Mouse (Mus musculus): ENCODE measurements around the gene Comt. TPM values are rescaled to one million over a fixed set of nuclear protein-coding genes. Genes with fewer than 3 reads are reported as not detected.

The Comt gene
- polyA plus RNA-seq, 1 experiment from 2014 or later, result 79.9 TPM

DNA sequence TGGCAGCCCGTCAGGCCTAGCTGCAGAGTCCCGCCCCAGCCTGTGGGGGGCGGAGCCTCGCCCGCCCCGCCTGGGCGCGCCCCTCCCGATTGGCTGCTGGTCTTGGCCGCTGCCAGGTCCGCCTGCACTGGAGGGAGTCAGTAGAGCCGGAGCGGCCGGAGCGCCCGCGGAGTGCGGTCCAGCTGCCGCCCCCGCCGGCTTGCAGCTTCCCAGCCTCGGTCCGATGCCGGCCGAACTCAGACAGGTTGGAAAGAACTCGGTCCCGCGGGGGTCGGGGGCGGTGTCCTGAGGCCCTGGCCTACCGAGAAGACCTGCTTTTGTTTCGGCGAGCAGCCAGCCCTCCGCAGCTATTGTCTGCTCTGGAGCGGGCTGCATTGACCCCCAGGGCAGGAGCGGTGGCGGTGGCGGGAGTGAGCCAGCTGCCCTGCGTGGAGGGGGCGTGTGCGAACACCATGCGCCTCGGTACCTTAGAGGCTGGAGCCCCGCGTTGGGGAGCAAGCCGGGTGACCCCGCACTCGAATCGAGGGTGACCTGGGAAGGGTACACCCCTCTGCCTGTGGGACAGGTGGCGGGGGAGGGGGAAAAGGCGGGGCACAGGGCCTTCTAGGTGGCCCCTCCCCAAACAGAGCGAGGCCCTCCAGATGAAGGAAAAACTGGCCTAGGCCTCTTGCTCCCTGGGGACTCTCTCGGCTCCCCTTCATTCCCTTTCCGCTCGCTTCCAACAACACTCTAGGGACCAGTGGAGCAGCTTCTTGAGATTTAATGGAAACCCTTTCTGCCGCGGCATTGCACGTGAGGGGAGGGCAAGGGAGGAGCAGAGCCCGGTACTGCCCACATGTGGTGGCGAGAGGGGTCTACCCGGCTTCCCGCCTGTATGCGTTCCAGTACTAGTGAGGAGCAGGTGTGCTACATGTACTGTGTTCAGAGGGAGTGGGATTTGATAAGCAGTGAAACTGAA lies 33.9 kb downstream of the Comt start:
- 1% methylated on average over 63 of the region's 63 CpGs for WGBS
- ATAC-seq (ENCODE audit: low FRiP score, low TSS enrichment), result peak; percentile 83
- peaks cover 48% of the 10 kb centered on the region for H3K4me1 ChIP-seq (ENCODE audit: control insufficient read depth, insufficient read depth, low read length)

DNA sequence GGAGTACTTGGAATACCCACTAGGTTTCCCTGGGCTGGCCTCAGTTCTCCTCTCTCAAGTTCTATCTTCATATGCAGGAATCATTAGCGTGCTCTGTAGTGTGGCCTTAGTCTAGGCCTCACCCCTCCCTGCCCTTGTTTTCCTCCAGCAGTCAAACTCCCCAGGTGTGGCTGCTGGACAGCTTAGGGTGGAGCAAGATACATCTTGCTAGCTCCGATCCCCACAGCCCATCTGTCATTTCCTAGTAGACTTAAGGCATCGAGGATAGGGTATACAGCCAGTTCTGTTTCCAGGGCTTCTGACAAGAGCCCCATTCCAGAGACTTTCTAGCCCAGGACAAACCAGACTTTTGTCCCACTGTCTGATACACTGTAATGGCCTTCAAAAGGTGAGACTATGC lies 34.9 kb downstream of the Comt start:
- Histone ChIP-seq H3K9me3 (ENCODE audit: control insufficient read depth, low read length) (no peaks in the 10 kb centered on the region), H3K9ac (replicated peaks; ENCODE audit: low read length) (no peak overlapping the region), H3K4me3 (replicated peaks; ENCODE audit: low read depth, low read length) (peak overlapping the region; percentile 75; the same call in 1 of the 2 replicates), H3K27ac (replicated peaks; ENCODE audit: low read depth, low read length) (0 out of 2 replicates have a peak overlapping the region, but pooled peaks have one; percentile 91), H3K4me2 (ENCODE audit: low read length) (peak overlapping the region; percentile 89), H3K36me3 (ENCODE audit: control insufficient read depth, insufficient read depth, low read length) (peaks cover 2% of the 10 kb centered on the region), H3K4me1 (ENCODE audit: control insufficient read depth, insufficient read depth, low read length) (peaks cover 58% of the 10 kb centered on the region), H3K27me3 (ENCODE audit: control insufficient read depth, insufficient read depth, low read length) (no peaks in the 10 kb centered on the region)
- ATAC-seq (ENCODE audit: low FRiP score, low TSS enrichment) (no peak), DNase-seq (no peak)
- 90% methylated on average over 3 of the region's 3 CpGs for WGBS

More for the DNA sequence above, 33.9 kb downstream of the Comt start:
- no peaks in the 10 kb centered on the region for H3K27me3 ChIP-seq (ENCODE audit: control insufficient read depth, insufficient read depth, low read length)
- peak overlapping the region; percentile 91 for H3K27ac ChIP-seq (replicated peaks; ENCODE audit: low read depth, low read length)
- peak overlapping the region; percentile 90 for H3K9ac ChIP-seq (replicated peaks; ENCODE audit: low read length)
- peaks cover 12% of the 10 kb centered on the region for H3K36me3 ChIP-seq (ENCODE audit: control insufficient read depth, insufficient read depth, low read length)
- H3K4me3 ChIP-seq (replicated peaks; ENCODE audit: low read depth, low read length), result peak overlapping the region; percentile 75
- no peaks in the 10 kb centered on the region for H3K9me3 ChIP-seq (ENCODE audit: control insufficient read depth, low read length)
- peak; percentile 88 for DNase-seq
- peak overlapping the region; percentile 89 for H3K4me2 ChIP-seq (ENCODE audit: low read length)

DNA sequence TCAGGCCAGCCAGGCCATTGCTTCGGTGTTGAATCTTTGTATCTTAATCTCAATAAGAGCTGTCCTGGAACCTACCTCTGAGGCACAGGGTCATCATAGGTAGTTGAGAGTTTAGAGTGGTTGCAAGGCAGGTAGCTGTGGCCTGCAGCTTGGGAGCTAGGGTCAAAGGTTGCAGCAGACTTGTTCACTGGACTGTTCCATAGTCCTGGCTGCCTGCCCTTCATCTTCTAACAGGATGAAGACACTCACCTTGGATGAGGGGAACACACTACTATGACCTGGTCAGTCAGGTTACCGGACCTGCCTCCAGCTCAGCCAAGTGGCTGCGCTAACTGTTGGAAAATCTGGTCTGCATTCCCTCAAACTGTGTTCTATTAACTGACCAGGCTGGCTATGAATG lies 35.5 kb downstream of the Comt start:
- no peak for DNase-seq

DNA sequence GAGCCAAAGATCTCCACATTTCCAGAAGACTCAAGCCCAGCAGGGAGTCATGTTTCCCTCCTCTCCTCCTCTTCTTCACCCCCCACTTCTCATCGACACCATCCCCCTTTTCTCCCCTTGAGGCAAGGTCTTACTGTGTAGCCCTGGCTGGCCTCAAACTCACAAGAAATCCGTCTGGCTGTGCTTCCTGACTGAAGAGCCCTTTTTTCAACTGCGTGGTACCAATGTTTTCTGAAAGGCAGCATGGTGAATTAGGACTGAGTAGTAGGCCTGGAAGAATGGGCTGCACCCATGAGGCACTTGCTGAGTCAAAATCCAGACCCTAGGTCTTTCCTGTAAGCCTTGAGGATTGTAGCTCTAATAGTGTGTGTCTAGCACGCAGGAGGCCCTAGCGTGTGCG lies 36.3 kb downstream of the Comt start:
- no peaks in the 10 kb centered on the region for H3K27me3 ChIP-seq (ENCODE audit: control insufficient read depth, insufficient read depth, low read length)
- no peak overlapping the region for H3K9ac ChIP-seq (replicated peaks; ENCODE audit: low read length)
- ATAC-seq (ENCODE audit: low FRiP score, low TSS enrichment), result no peak
- no peak overlapping the region for H3K4me3 ChIP-seq (replicated peaks; ENCODE audit: low read depth, low read length)
- 77% methylated on average over 6 of the region's 6 CpGs for WGBS
- H3K4me2 ChIP-seq (ENCODE audit: low read length), result no peak overlapping the region
- H3K4me1 ChIP-seq (ENCODE audit: control insufficient read depth, insufficient read depth, low read length), result peaks cover 44% of the 10 kb centered on the region
- no peaks in the 10 kb centered on the region for H3K9me3 ChIP-seq (ENCODE audit: control insufficient read depth, low read length)
- no peak overlapping the region for H3K27ac ChIP-seq (replicated peaks; ENCODE audit: low read depth, low read length)
- no peaks in the 10 kb centered on the region for H3K36me3 ChIP-seq (ENCODE audit: control insufficient read depth, insufficient read depth, low read length)
- no peak for DNase-seq

More for the DNA sequence above, 35.5 kb downstream of the Comt start:
- H3K4me1 ChIP-seq (ENCODE audit: control insufficient read depth, insufficient read depth, low read length), result peaks cover 52% of the 10 kb centered on the region
- no peaks in the 10 kb centered on the region for H3K36me3 ChIP-seq (ENCODE audit: control insufficient read depth, insufficient read depth, low read length)
- no peak overlapping the region for H3K27ac ChIP-seq (replicated peaks; ENCODE audit: low read depth, low read length)
- H3K4me2 ChIP-seq (ENCODE audit: low read length), result no peak overlapping the region
- H3K9ac ChIP-seq (replicated peaks; ENCODE audit: low read length), result no peak overlapping the region
- ATAC-seq (ENCODE audit: low FRiP score, low TSS enrichment), result no peak
- no peaks in the 10 kb centered on the region for H3K27me3 ChIP-seq (ENCODE audit: control insufficient read depth, insufficient read depth, low read length)
- no peak overlapping the region for H3K4me3 ChIP-seq (replicated peaks; ENCODE audit: low read depth, low read length)
- WGBS, result 98% methylated on average over 3 of the region's 3 CpGs
- H3K9me3 ChIP-seq (ENCODE audit: control insufficient read depth, low read length), result no peaks in the 10 kb centered on the region

DNA sequence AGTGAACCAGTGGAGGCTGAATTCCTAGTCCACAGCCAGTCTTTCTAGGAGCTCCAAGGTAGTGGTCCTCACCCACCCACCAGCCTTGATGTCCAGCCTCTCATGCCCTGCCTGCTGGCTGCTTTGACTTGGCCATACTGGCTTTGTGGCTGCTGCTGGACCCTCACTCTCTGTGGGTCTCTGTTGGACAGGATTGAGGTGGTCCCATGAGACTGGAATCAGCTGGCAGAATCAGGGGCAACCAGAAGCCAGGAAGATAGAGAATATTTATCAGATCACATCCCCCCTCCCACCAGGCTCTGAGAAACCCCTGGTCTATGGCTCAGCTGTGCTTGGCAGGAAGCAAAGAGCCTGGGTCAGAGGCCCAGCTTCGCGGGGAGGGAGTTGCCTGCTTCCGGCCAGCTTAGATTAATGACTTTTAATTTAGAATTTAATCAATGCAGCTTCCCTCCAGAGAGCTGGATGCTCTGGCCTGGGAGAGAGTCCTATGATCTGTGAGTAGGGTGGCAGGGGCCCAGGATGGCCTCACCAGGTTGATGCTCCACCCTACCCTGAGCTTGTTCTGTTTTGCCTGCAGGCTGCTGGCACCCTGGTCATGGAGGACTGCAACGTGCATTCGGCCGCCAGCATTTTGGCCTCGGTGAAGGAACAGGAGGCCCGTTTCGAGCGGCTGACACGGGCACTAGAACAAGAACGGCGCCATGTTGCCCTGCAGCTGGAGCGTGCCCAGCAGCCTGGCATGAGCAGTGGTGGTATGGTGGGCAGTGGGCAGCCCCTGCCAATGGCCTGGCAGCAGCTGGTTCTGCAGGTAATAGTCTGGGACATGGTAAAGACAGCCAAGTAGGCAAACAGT lies 37.8 kb downstream of the Comt start:
- H3K4me1 ChIP-seq (ENCODE audit: control insufficient read depth, insufficient read depth, low read length), result peaks cover 29% of the 10 kb centered on the region
- no peaks in the 10 kb centered on the region for H3K27me3 ChIP-seq (ENCODE audit: control insufficient read depth, insufficient read depth, low read length)
- H3K4me3 ChIP-seq (replicated peaks; ENCODE audit: low read depth, low read length), result no peak overlapping the region
- H3K9ac ChIP-seq (replicated peaks; ENCODE audit: low read length), result no peak overlapping the region; the same call in 1 of the 2 replicates
- H3K4me2 ChIP-seq (ENCODE audit: low read length), result no peak overlapping the region
- H3K27ac ChIP-seq (replicated peaks; ENCODE audit: low read depth, low read length), result peak overlapping the region; percentile 52
- H3K36me3 ChIP-seq (ENCODE audit: control insufficient read depth, insufficient read depth, low read length), result no peaks in the 10 kb centered on the region
- ATAC-seq (ENCODE audit: low FRiP score, low TSS enrichment), result no peak
- 77% methylated on average over 14 of the region's 14 CpGs for WGBS
- H3K9me3 ChIP-seq (ENCODE audit: control insufficient read depth, low read length), result no peaks in the 10 kb centered on the region
- DNase-seq, result no peak

DNA sequence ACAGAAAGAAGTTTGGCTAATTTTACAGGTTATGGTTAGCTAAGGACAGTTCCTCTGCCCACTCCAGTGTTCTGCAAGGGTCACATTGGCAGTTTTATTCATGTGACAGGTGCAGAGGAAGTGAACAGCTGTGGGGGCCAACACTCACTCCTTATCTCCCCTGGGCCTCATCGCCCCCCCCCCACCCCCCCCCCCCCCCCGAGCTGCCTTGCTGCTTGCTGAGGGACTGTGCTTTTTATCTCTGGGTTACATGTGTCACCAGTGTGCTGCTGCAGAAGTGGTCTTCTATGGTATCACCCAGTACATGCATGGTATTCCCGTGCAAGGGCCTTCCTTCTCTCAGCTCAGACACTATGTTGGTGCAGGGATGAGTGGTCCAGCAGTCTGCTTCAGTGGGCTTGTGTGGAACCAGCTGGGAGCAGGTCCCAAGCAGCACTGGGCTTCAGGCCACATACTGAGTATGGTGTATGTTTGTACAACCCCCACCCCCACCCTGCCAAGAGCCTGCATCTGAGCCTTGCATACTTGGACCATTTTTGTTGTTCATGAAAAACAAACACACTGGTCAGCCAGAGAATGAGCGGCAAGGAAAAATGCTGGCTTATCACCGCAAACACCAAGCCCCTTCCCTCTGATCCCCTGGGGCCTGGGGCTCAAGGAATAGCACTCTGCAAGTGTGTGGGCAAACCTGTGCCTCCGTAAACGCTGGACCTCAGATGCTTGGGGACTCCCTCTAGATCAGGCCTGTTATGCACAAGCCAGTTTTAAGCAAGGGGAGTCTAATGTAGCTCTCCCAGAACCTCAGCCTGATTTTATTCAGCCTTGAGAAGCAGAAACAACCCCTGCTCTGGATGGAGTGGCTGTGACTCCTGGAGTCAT lies 38.7 kb downstream of the Comt start:
- ATAC-seq (ENCODE audit: low FRiP score, low TSS enrichment) (no peak), DNase-seq (no peak)
- no peaks in the 10 kb centered on the region for H3K36me3 ChIP-seq (ENCODE audit: control insufficient read depth, insufficient read depth, low read length)
- peaks cover 32% of the 10 kb centered on the region for H3K4me1 ChIP-seq (ENCODE audit: control insufficient read depth, insufficient read depth, low read length)
- peak overlapping the region; percentile 52 for H3K27ac ChIP-seq (replicated peaks; ENCODE audit: low read depth, low read length)
- no peaks in the 10 kb centered on the region for H3K27me3 ChIP-seq (ENCODE audit: control insufficient read depth, insufficient read depth, low read length)
- no peak overlapping the region for H3K4me3 ChIP-seq (replicated peaks; ENCODE audit: low read depth, low read length)
- H3K9me3 ChIP-seq (ENCODE audit: control insufficient read depth, low read length), result no peaks in the 10 kb centered on the region
- WGBS, result 37% methylated on average over 6 of the region's 7 CpGs
- H3K4me2 ChIP-seq (ENCODE audit: low read length), result no peak overlapping the region
- no peak overlapping the region for H3K9ac ChIP-seq (replicated peaks; ENCODE audit: low read length)

DNA sequence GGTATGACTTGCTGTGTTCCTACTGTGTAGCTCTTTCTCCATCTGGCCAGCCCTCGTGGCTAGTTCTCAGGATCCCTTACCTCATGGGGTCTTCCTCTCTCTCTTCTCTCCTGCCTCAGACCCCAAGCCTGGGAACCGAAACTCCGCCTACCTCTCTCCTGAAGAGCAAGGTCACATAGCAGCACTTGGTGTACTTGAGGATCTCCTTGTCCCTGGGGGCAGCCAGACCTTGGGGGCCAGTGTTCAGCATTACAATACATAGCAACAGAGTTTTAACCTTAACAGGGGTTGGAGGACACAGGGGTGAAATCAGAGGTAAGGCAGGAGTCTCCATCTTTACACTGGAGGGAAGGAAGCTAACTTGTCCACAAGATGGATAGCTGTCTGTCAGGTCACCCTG lies 39.7 kb downstream of the Comt start:
- H3K36me3 ChIP-seq (ENCODE audit: control insufficient read depth, insufficient read depth, low read length), result no peaks in the 10 kb centered on the region
- no peaks in the 10 kb centered on the region for H3K27me3 ChIP-seq (ENCODE audit: control insufficient read depth, insufficient read depth, low read length)
- WGBS, result 62% methylated on average over 3 of the region's 3 CpGs
- H3K27ac ChIP-seq (replicated peaks; ENCODE audit: low read depth, low read length), result no peak overlapping the region
- H3K4me2 ChIP-seq (ENCODE audit: low read length), result no peak overlapping the region
- H3K4me1 ChIP-seq (ENCODE audit: control insufficient read depth, insufficient read depth, low read length), result peaks cover 38% of the 10 kb centered on the region
- DNase-seq (no peak), ATAC-seq (ENCODE audit: low FRiP score, low TSS enrichment) (no peak)
- H3K4me3 ChIP-seq (replicated peaks; ENCODE audit: low read depth, low read length), result no peak overlapping the region
- H3K9ac ChIP-seq (replicated peaks; ENCODE audit: low read length), result no peak overlapping the region
- no peaks in the 10 kb centered on the region for H3K9me3 ChIP-seq (ENCODE audit: control insufficient read depth, low read length)

DNA sequence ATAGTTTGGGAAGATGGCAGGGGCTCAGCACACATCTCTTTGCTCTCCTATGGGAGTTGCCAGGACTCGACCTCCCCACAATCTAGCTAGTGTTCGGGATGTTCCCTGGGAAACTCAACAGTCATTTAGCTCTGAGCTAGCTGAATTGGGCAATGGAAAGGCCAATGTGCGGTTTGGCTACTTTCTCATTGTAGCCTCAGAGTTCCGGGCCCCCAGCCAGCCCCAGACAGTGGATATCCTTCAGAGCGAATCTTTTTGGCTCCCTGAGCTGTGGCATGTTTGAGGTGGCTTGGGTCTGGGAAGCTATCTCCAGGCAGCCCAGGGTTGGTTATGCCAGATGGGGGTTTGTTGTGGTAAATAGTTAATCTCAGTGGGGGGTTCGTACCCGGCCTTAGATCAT lies 40.2 kb downstream of the Comt start:
- Histone ChIP-seq H3K4me3 (replicated peaks; ENCODE audit: low read depth, low read length) (no peak overlapping the region), H3K36me3 (ENCODE audit: control insufficient read depth, insufficient read depth, low read length) (no peaks in the 10 kb centered on the region), H3K27me3 (ENCODE audit: control insufficient read depth, insufficient read depth, low read length) (no peaks in the 10 kb centered on the region), H3K4me2 (ENCODE audit: low read length) (no peak overlapping the region), H3K9ac (replicated peaks; ENCODE audit: low read length) (no peak overlapping the region), H3K4me1 (ENCODE audit: control insufficient read depth, insufficient read depth, low read length) (peaks cover 42% of the 10 kb centered on the region), H3K9me3 (ENCODE audit: control insufficient read depth, low read length) (no peaks in the 10 kb centered on the region), H3K27ac (replicated peaks; ENCODE audit: low read depth, low read length) (no peak overlapping the region)
- no peak for DNase-seq
- no peak for ATAC-seq (ENCODE audit: low FRiP score, low TSS enrichment)
- 77% methylated on average over 7 of the region's 7 CpGs for WGBS
